Mouse (Mus musculus) heart, embryonic 11.5 days (tissue): ENCODE data around the gene Csrp2. TPM values are rescaled to one million over a fixed set of nuclear protein-coding genes. Genes with fewer than 3 reads are reported as not detected.
A peak's percentile ranks its signal among the peaks of the same experiment; 100 is the strongest.

Source experiments
- ATAC-seq: fragments of 200-750 bp; cut with Nextera tagmentation; replicated peaks from 2 replicates; pipeline ENCODE4 v1.8.0; 2017; ENCODE audit warnings: moderate library complexity; ENCODE audit not compliant: insufficient number of reproducible peaks, low FRiP score, low TSS enrichment
- H3K27ac ChIP-seq: fragments of 300-500 bp; sonication (generic); 2 replicates; pipeline ENCODE4 v1.5.1; 2014; ENCODE audit warnings: mild to moderate bottlenecking, low read depth, low read length
- H3K27me3 ChIP-seq: fragments of 300-500 bp; sonication (generic); 2 replicates; pipeline ENCODE4 v1.6.1; 2014; ENCODE audit warnings: mild to moderate bottlenecking, low read length, mixed read lengths; ENCODE audit not compliant: control insufficient read depth, insufficient read depth
- H3K36me3 ChIP-seq: fragments of 300-500 bp; sonication (generic); 2 replicates; pipeline ENCODE4 v1.6.1; 2014; ENCODE audit warnings: mild to moderate bottlenecking, low read length, moderate library complexity, mixed read lengths; ENCODE audit not compliant: control insufficient read depth, insufficient read depth
- H3K4me1 ChIP-seq: fragments of 300-500 bp; sonication (generic); 2 replicates; pipeline ENCODE4 v1.6.1; 2014; ENCODE audit warnings: low read length; ENCODE audit not compliant: control insufficient read depth, insufficient read depth
- H3K4me2 ChIP-seq: fragments of 300-500 bp; sonication (generic); 2 replicates; pipeline ENCODE4 v1.6.1; 2014; ENCODE audit warnings: mild to moderate bottlenecking, moderate library complexity
- H3K4me3 ChIP-seq: fragments of 300-500 bp; sonication (generic); 2 replicates; pipeline ENCODE4 v1.5.1; 2014; ENCODE audit warnings: low read depth, low read length
- H3K9ac ChIP-seq: fragments of 300-500 bp; sonication (generic); 2 replicates; pipeline ENCODE4 v1.6.1; 2014; ENCODE audit warnings: mild to moderate bottlenecking, low read depth, low read length, moderate library complexity
- H3K9me3 ChIP-seq: fragments of 300-500 bp; sonication (generic); replicated peaks from 2 replicates; pipeline ENCODE4 v1.6.1; 2016; ENCODE audit warnings: low read length; ENCODE audit not compliant: control insufficient read depth
- WGBS: fragments of 180-500 bp; shearing (Covaris S2); extraction: QIAGEN DNeasy Blood & Tissue Kit; methylation state at CpG from one replicate; pipeline ENCODE4 v1.1.7; 2014; ENCODE audit not compliant: insufficient replicate concordance; 5-methylcytosine and 5-hydroxymethylcytosine counted together
- polyA plus RNA-seq: library from polyadenylated mRNA; unstranded; fragments of >200 nt; fragmentation: Nextera tagmentation; extraction: Ambion mirVana; gene quantifications from 2 replicates; pipeline ENCODE4 v1.2.1, GENCODE M21; 2014

The Csrp2 gene
- polyA plus RNA-seq, 1 experiment from 2014 or later: 430 TPM

GRCm38 (mm10) chr10:110945966-110946365, 26.4 kb downstream of the Csrp2 start:
- no peak for ATAC-seq
- WGBS: 84% methylated on average over 12 of the region's 12 CpGs
- H3K9ac ChIP-seq: no peak overlapping the region
- no peak overlapping the region for H3K4me2 ChIP-seq
- no peak overlapping the region for H3K4me3 ChIP-seq
- no peaks in the 10 kb centered on the region for H3K9me3 ChIP-seq
- H3K4me1 ChIP-seq: 0 out of 2 replicates have a peak, but pooled peaks cover 7% of the 10 kb centered on the region
- H3K27ac ChIP-seq: peak overlapping the region; percentile 0; the same call in 1 of the 2 replicates
- no peaks in the 10 kb centered on the region for H3K27me3 ChIP-seq
- peaks cover 8% of the 10 kb centered on the region for H3K36me3 ChIP-seq

DNA sequence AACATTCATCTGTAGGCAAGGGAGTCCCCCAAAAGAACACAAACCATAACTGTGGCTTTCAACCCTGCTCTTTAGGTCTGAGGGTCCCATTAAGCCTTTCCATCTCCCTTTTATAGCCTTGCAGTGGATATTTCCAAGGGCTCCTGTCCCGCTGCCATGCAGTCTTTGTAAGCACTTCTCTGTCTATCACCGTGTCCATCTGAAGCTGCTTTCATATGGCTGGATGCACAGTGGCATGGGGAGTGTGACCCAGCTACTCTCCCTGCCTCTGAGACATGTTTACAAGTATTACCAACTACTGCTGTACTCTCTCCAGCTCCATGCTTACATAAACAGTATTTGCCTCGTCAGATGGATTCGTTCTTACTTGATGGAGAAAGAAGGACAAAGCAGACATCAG, 28.0 kb downstream of the Csrp2 start:
- no peak for ATAC-seq
- Histone ChIP-seq H3K27me3 (no peaks in the 10 kb centered on the region), H3K4me2 (no peak overlapping the region), H3K9ac (no peak overlapping the region), H3K4me3 (no peak overlapping the region), H3K36me3 (peaks cover 4% of the 10 kb centered on the region), H3K9me3 (no peaks in the 10 kb centered on the region), H3K27ac (no peak overlapping the region), H3K4me1 (0 out of 2 replicates have a peak, but pooled peaks cover 7% of the 10 kb centered on the region)
- 82% methylated on average over 4 of the region's 4 CpGs for WGBS

DNA sequence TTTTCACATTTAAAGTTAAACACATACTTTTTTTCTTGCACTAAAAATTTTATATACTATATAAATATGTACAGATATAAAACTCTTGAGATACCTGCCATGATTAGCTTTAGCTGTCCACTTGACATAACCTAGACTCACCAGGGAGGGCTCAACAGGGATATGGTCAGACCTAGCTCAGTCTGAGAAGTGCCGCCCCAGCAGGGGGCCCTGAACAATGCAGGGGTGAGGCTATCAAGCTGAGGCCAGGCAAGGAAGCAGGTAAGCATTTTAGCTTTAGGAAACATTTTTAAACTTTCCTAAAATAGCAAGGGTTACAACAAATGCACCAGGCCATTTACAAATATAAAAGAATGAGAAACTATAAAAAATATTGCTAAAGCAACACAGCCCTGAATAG, 31.5 kb downstream of the Csrp2 start:
- 77% methylated on average over 1 of the region's 1 CpGs for WGBS
- Histone ChIP-seq H3K9ac (no peak overlapping the region), H3K27ac (no peak overlapping the region), H3K9me3 (no peaks in the 10 kb centered on the region), H3K4me1 (0 out of 2 replicates have a peak, but pooled peaks cover 5% of the 10 kb centered on the region), H3K27me3 (no peaks in the 10 kb centered on the region), H3K4me2 (no peak overlapping the region), H3K36me3 (peaks cover 10% of the 10 kb centered on the region; the same call in 1 of the 2 replicates), H3K4me3 (no peak overlapping the region)
- no peak for ATAC-seq

- Histone ChIP-seq H3K9ac (no peak overlapping the region), H3K27ac (no peak overlapping the region), H3K4me1 (0 out of 2 replicates have a peak, but pooled peaks cover 1% of the 10 kb centered on the region), H3K4me3 (no peak overlapping the region), H3K36me3 (peaks cover 10% of the 10 kb centered on the region; the same call in 1 of the 2 replicates), H3K27me3 (no peaks in the 10 kb centered on the region), H3K4me2 (no peak overlapping the region), H3K9me3 (no peaks in the 10 kb centered on the region)
- ATAC-seq: no peak
- 68% methylated on average over 4 of the region's 4 CpGs for WGBS
These were observed 32.2 kb downstream of the Csrp2 start for GRCm38 (mm10) chr10:110951748-110952147.

- H3K9ac ChIP-seq: no peak overlapping the region
- no peak for ATAC-seq
- 83% methylated on average over 8 of the region's 8 CpGs for WGBS
These were observed 32.7 kb downstream of the Csrp2 start for GRCm38 (mm10) chr10:110952271-110952670.

DNA sequence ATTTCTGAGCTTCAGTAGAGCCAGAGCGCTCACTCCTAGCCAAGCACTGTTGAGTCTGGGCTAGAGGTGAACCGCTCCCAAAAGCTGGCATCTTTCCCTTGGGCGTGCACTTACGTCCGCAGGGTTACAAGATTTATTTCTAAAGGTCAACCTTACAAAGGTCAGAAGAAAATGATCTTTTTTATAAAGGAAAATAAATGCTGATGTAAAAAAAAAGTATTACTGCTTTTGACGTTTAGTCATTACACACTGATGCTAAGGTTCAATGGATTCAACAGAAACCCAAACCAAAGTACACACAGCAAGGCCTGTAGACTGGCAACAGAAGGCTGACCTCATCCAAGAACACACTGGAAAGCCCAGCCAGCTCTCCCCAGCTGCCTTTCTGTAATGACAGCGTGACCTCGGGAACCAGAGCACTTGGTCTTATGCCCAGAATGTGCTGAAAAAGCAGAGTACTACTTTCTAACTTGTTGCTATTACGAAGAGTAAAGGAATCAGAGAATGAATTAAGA, 33.4 kb downstream of the Csrp2 start:
- WGBS: 81% methylated on average over 9 of the region's 9 CpGs
- H3K9me3 ChIP-seq: no peaks in the 10 kb centered on the region
- no peak for ATAC-seq
- no peak overlapping the region for H3K27ac ChIP-seq
- H3K4me3 ChIP-seq: no peak overlapping the region
- no peaks in the 10 kb centered on the region for H3K4me1 ChIP-seq
- peaks cover 10% of the 10 kb centered on the region; the same call in 1 of the 2 replicates for H3K36me3 ChIP-seq
- no peak overlapping the region for H3K9ac ChIP-seq
- no peak overlapping the region for H3K4me2 ChIP-seq
- no peaks in the 10 kb centered on the region for H3K27me3 ChIP-seq

More at GRCm38 (mm10) chr10:110952271-110952670, 32.7 kb downstream of the Csrp2 start:
- no peaks in the 10 kb centered on the region for H3K9me3 ChIP-seq
- no peaks in the 10 kb centered on the region for H3K27me3 ChIP-seq
- H3K4me1 ChIP-seq: no peaks in the 10 kb centered on the region
- H3K4me2 ChIP-seq: no peak overlapping the region
- H3K36me3 ChIP-seq: peaks cover 10% of the 10 kb centered on the region; the same call in 1 of the 2 replicates
- no peak overlapping the region for H3K4me3 ChIP-seq
- H3K27ac ChIP-seq: no peak overlapping the region

DNA sequence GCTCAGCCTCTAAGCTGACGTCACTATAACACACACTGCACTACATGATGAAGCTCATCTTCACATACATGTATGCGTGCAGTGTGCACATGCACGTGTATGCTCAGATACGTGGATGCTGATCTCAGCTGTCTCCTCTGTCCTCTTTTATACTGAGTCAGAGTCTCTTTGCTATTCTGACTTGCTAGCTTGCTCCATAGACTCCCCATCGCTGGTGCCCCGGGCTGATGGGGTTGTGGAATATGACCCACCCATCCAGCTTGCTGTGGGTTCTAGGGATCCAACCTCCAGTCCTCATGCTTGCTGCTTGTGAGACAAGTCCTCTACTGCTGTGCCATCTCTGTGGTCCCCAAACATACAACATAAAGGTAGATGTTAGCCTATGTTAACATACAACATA, 39.3 kb downstream of the Csrp2 start:
- WGBS: 91% methylated on average over 6 of the region's 6 CpGs
- peaks cover 12% of the 10 kb centered on the region; the same call in 1 of the 2 replicates for H3K36me3 ChIP-seq

DNA sequence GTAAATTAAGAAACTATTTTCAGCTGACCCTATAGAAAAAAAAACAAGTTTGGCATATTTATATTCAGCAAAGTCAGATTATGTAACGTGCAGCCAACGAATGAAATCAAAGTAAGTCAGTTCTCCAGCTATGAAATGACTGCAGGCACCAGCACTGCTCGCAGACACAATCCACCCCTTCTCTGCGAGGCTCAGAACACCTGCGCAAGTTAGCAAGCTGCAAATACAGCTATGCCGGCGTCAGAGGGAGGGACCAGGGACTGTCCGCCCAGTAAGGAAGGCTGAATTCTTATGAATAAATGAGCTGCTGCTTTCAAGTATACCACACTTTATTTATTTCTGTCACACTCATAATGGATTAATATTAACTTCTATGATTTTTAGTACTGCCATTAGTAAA, 40.2 kb downstream of the Csrp2 start:
- Histone ChIP-seq H3K4me2 (no peak overlapping the region), H3K9ac (no peak overlapping the region), H3K4me1 (peaks cover 6% of the 10 kb centered on the region; the same call in 1 of the 2 replicates), H3K27ac (no peak overlapping the region), H3K36me3 (peaks cover 12% of the 10 kb centered on the region; the same call in 1 of the 2 replicates), H3K27me3 (no peaks in the 10 kb centered on the region), H3K4me3 (no peak overlapping the region), H3K9me3 (no peaks in the 10 kb centered on the region)
- no peak for ATAC-seq
- 92% methylated on average over 8 of the region's 8 CpGs for WGBS

More for the DNA sequence above, 39.3 kb downstream of the Csrp2 start:
- Histone ChIP-seq H3K27me3 (no peaks in the 10 kb centered on the region), H3K9me3 (no peaks in the 10 kb centered on the region), H3K4me1 (no peaks in the 10 kb centered on the region; the same call in 1 of the 2 replicates), H3K4me3 (no peak overlapping the region), H3K9ac (no peak overlapping the region), H3K4me2 (no peak overlapping the region), H3K27ac (no peak overlapping the region)
- no peak for ATAC-seq

DNA sequence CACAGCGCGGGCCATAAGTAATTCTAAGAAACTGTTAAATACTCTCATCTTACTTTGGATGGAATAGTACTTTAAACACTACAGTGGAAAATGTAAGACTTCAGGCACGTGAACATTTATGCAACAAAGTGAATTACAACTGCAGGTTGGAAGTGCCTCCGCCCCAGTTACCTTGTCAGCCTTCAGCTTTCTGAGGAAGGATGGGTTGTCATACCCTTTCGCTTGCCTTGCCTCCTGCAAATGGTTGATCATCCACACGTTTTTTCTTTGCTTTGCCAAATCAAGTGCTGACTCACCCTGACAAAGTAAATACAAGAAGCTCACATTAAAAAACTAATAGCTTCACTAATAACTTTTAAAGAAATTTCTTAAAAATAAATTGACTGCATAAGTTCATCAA, 41.3 kb downstream of the Csrp2 start:
- ATAC-seq: no peak
- H3K4me2 ChIP-seq: no peak overlapping the region
- H3K36me3 ChIP-seq: 0 out of 2 replicates have a peak, but pooled peaks cover 2% of the 10 kb centered on the region
- H3K9ac ChIP-seq: no peak overlapping the region
- H3K4me1 ChIP-seq: peaks cover 6% of the 10 kb centered on the region; the same call in 1 of the 2 replicates
- H3K9me3 ChIP-seq: no peaks in the 10 kb centered on the region
- no peak overlapping the region for H3K4me3 ChIP-seq
- H3K27me3 ChIP-seq: no peaks in the 10 kb centered on the region
- 90% methylated on average over 6 of the region's 6 CpGs for WGBS
- H3K27ac ChIP-seq: no peak overlapping the region
